Mouse (Mus musculus) ES-E14 (cell line): ENCODE measurements around the gene Jpt2. TPM values are rescaled to one million over a fixed set of nuclear protein-coding genes. Genes with fewer than 3 reads are reported as not detected.

ENCODE experiments used
- DNase-seq: peaks from one replicate; pipeline ENCODE4 v3.0.0-alpha.2; 2013; ENCODE audit warnings: low read depth, low spot score
- H3K27ac ChIP-seq: 2 replicates; pipeline ENCODE4 v1.5.1; 2012; ENCODE audit warnings: low read depth, mild to moderate bottlenecking, low read length, moderate library complexity, mixed read lengths; ENCODE audit not compliant: poor library complexity, insufficient read depth, severe bottlenecking
- H3K36me3 ChIP-seq: 2 replicates; pipeline ENCODE4 v1.6.1; 2012; ENCODE audit warnings: mild to moderate bottlenecking, low read length, moderate library complexity, mixed read lengths; ENCODE audit not compliant: control insufficient read depth, poor library complexity, insufficient read depth, severe bottlenecking
- H3K4me1 ChIP-seq, 2 experiments: fragments of 150-350 bp in 1 of 2; sonication (generic) in 1 of 2; 2 replicates each; pipeline ENCODE4 v1.6.1; 2012; ENCODE audit warnings: low read length in 2 of 2, mild to moderate bottlenecking in 1 of 2, mixed read lengths in 1 of 2; ENCODE audit not compliant: control insufficient read depth in 2 of 2, insufficient read depth in 2 of 2, poor library complexity in 1 of 2
- H3K4me3 ChIP-seq, 2 experiments: fragments of 150-350 bp in 1 of 2; sonication (generic) in 1 of 2; 2 replicates each; pipeline ENCODE4 v1.5.1; 2012; ENCODE audit warnings: low read length in 2 of 2, low read depth in 1 of 2, mild to moderate bottlenecking in 1 of 2, mixed read lengths in 1 of 2; ENCODE audit not compliant: insufficient read depth in 1 of 2, poor library complexity in 1 of 2, severe bottlenecking in 1 of 2
- H3K9ac ChIP-seq: 2 replicates; pipeline ENCODE4 v1.6.1; 2012; ENCODE audit warnings: low read depth, mild to moderate bottlenecking, low read length, mixed read lengths; ENCODE audit not compliant: poor library complexity, insufficient read depth, severe bottlenecking
- H3K9me3 ChIP-seq: fragments of 150-350 bp; sonication (generic); 2 replicates; pipeline ENCODE4 v1.6.1; 2012; ENCODE audit warnings: low read depth, mild to moderate bottlenecking, low read length; ENCODE audit not compliant: control insufficient read depth, insufficient read depth
- CHD2 ChIP-seq: IDR thresholded peaks from 2 replicates; pipeline ENCODE4 v1.6.1; 2014; ENCODE audit warnings: mild to moderate bottlenecking, low read depth, low read length, inconsistent platforms
- HCFC1 ChIP-seq: IDR thresholded peaks from 2 replicates; pipeline ENCODE4 v1.6.1; 2012; ENCODE audit warnings: low read length, inconsistent platforms, borderline replicate concordance; ENCODE audit not compliant: insufficient read depth
- MAFK ChIP-seq: IDR thresholded peaks from 2 replicates; pipeline ENCODE4 v1.6.1; 2014; ENCODE audit warnings: mild to moderate bottlenecking, low read depth, low read length, inconsistent platforms; ENCODE audit not compliant: insufficient read depth
- ZC3H11A ChIP-seq: IDR thresholded peaks from 2 replicates; pipeline ENCODE4 v1.6.1; 2012; ENCODE audit warnings: low read depth, mild to moderate bottlenecking, inconsistent platforms, low read length, borderline replicate concordance
- ZNF384 ChIP-seq: IDR thresholded peaks from 2 replicates; pipeline ENCODE4 v1.6.1; 2012; ENCODE audit warnings: low read depth, low read length, inconsistent platforms
- in situ Hi-C, 2 experiments: fragments of 600-800 bp; cut with MboI; formaldehyde crosslinking; loops; one replicate each; pipeline ENCODE4 v1.15.1; 2025; ENCODE audit warnings: low sequenced_read_pairs in 2 of 2, inconsistent platforms in 1 of 2; ENCODE audit not compliant: unreplicated experiment in 2 of 2
- total RNA-seq: library from RNA; depleted of rRNA; stranded (reverse); fragments of 300-350 nt; gene quantifications from 2 replicates; pipeline ENCODE4 v1.2.3, GENCODE M21; 2012

The Jpt2 gene
- total RNA-seq, 1 experiment = 105 TPM

DNA sequence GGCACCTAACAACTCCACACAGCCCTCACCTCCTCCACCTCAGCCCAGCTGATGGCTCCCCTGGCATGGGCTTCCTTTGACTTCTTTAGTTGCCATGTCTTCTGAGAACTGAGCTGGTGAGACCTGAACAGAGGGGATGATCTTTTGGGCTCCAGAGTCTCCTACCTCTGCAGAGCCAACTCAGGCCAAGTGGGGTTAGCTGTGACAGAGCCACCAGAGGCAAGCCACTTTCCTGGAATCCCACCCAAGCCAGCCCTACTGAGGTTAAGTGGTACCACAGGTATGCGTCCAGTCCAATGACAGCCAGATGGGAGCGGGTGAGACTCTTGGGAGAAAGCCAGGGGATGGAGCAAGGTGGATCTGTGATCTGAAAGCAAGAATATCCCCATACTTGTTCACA lies 67.2 kb downstream of the Jpt2 start:
- no peak for TF ChIP-seq MAFK
- TF ChIP-seq CHD2 = no peak
- no peak for TF ChIP-seq ZC3H11A
- TF ChIP-seq HCFC1 = no peak
- TF ChIP-seq ZNF384 = no peak
- Histone ChIP-seq H3K4me3 (no peak overlapping the region), H3K4me1 (peaks cover 0 to 14% of the 10 kb centered on the region in 2 experiments; a peak in 2 of 4 replicates), H3K36me3 (peaks cover 44% of the 10 kb centered on the region), H3K27ac (no peak overlapping the region), H3K9ac (no peak overlapping the region), H3K9me3 (no peaks in the 10 kb centered on the region)
- in situ Hi-C loops = no loop called here
- no peak for DNase-seq

GRCm38 (mm10) chr17:24892785-24893184 lies 67.7 kb downstream of the Jpt2 start:
- H3K27ac ChIP-seq = no peak overlapping the region
- no peak for DNase-seq
- H3K9me3 ChIP-seq = no peaks in the 10 kb centered on the region
- peaks cover 0 to 14% of the 10 kb centered on the region in 2 experiments; a peak in 2 of 4 replicates for H3K4me1 ChIP-seq
- no peak overlapping the region for H3K4me3 ChIP-seq
- peaks cover 43% of the 10 kb centered on the region for H3K36me3 ChIP-seq
- in situ Hi-C loops = no loop called here
- no peak for TF ChIP-seq ZNF384
- no peak for TF ChIP-seq ZC3H11A
- no peak for TF ChIP-seq CHD2
- TF ChIP-seq MAFK = no peak
- TF ChIP-seq HCFC1 = no peak
- H3K9ac ChIP-seq = no peak overlapping the region

DNA sequence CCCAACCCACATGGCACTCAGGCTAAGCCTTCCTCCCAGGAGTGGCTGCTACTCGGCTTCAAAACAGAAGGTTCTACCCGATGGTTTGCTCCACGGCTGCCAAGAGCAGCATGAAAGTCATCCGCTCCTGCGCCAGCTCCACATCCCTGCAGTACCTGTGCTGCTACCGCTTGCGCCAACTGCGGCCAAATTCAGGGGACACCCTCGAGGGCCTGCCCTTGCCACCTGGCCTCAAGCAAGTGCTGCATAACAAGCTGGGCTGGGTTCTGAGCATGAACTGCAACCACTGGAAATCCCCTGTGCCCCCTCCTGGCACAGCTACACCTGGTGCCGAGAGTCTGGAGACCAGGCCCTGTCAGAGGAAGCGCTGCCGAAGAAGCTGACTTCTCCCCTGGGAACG lies 69.2 kb downstream of the Jpt2 start:
- no peak for TF ChIP-seq CHD2
- TF ChIP-seq HCFC1 = no peak
- no peak for TF ChIP-seq MAFK
- TF ChIP-seq ZNF384 = no peak
- no peak for TF ChIP-seq ZC3H11A
- H3K4me3 ChIP-seq = no peak overlapping the region
- DNase-seq = no peak
- peaks cover 0 to 8% of the 10 kb centered on the region in 2 experiments; a peak in 1 of 4 replicates for H3K4me1 ChIP-seq
- H3K36me3 ChIP-seq = peaks cover 36% of the 10 kb centered on the region
- in situ Hi-C loops = no loop called here
- H3K27ac ChIP-seq = no peak overlapping the region
- no peaks in the 10 kb centered on the region for H3K9me3 ChIP-seq
- no peak overlapping the region for H3K9ac ChIP-seq

- Histone ChIP-seq H3K4me1 (peaks cover 0 to 9% of the 10 kb centered on the region in 2 experiments; a peak in 1 of 4 replicates), H3K9ac (no peak overlapping the region), H3K9me3 (no peaks in the 10 kb centered on the region), H3K36me3 (peaks cover 36% of the 10 kb centered on the region), H3K4me3 (no peak overlapping the region), H3K27ac (no peak overlapping the region)
- DNase-seq = no peak
- in situ Hi-C loops = no loop called here
- TF ChIP-seq MAFK (no peak), HCFC1 (no peak), CHD2 (no peak)
Observed at GRCm38 (mm10) chr17:24890151-24891092, 70.1 kb downstream of the Jpt2 start.
